Mouse (Mus musculus) forelimb bud, embryonic 11.5 days (tissue): ENCODE results near the gene Nbr1.
"Not testable (repeated sequence)": the region's sequence is repeated elsewhere in the genome, so short reads cannot be mapped to it uniquely, and the experiment has no call there.

ENCODE experiments used
- DNase-seq: peaks from one replicate; pipeline ENCODE4 v3.0.0-alpha.2; 2012; ENCODE audit warnings: low read depth, low spot score

Nbr1 gene

GRCm38 (mm10) chr11:101582054-101583035 lies 30.4 kb downstream of the Nbr1 start, which contains the start of gene Tmem106a:
Gene Tmem106a, plus strand, starts transcription at chr11:101582242.
- DNase-seq: peak; percentile 35

- no peak for DNase-seq
Measured at GRCm38 (mm10) chr11:101583205-101583604, 31.3 kb downstream of the Nbr1 start.

GRCm38 (mm10) chr11:101585031-101585430 lies 33.1 kb downstream of the Nbr1 start:
- DNase-seq: not testable (repeated sequence)

- no peak for DNase-seq
Measured at GRCm38 (mm10) chr11:101585805-101586204, 33.9 kb downstream of the Nbr1 start.

GRCm38 (mm10) chr11:101587676-101588075 lies 35.7 kb downstream of the Nbr1 start:
- no peak for DNase-seq

- DNase-seq: no peak
Measured at GRCm38 (mm10) chr11:101588868-101589267, 36.9 kb downstream of the Nbr1 start.

GRCm38 (mm10) chr11:101589444-101589843 lies 37.5 kb downstream of the Nbr1 start:
- DNase-seq: peak; percentile 38

- DNase-seq: no peak
Measured at GRCm38 (mm10) chr11:101589989-101590624, 38.2 kb downstream of the Nbr1 start.

GRCm38 (mm10) chr11:101599156-101599555 lies 47.2 kb downstream of the Nbr1 start, which contains the start of gene Gm11634:
Gene Gm11634, minus strand, starts transcription at chr11:101599256.
- no peak for DNase-seq

GRCm38 (mm10) chr11:101602491-101602890 lies 50.5 kb downstream of the Nbr1 start:
- peak; percentile 91 for DNase-seq

GRCm38 (mm10) chr11:101604116-101604515 lies 52.2 kb downstream of the Nbr1 start:
- DNase-seq: no peak

- DNase-seq: peak; percentile 79
Measured at GRCm38 (mm10) chr11:101604531-101605453, 52.8 kb downstream of the Nbr1 start.

GRCm38 (mm10) chr11:101607134-101607533 lies 55.2 kb downstream of the Nbr1 start:
- DNase-seq: not testable (repeated sequence)

- no peak for DNase-seq
Measured at GRCm38 (mm10) chr11:101610445-101610844, 58.5 kb downstream of the Nbr1 start.

- DNase-seq: no peak
Measured at GRCm38 (mm10) chr11:101613596-101613995, 61.6 kb downstream of the Nbr1 start.

GRCm38 (mm10) chr11:101614116-101614515 lies 62.2 kb downstream of the Nbr1 start:
- DNase-seq: no peak

- DNase-seq: no peak
Measured at GRCm38 (mm10) chr11:101615380-101615779, 63.4 kb downstream of the Nbr1 start.

- no peak for DNase-seq
Measured at GRCm38 (mm10) chr11:101616104-101616503, 64.2 kb downstream of the Nbr1 start.

GRCm38 (mm10) chr11:101616948-101617767 lies 65.2 kb downstream of the Nbr1 start:
- DNase-seq: no peak

- peak; percentile 73 for DNase-seq
Measured at GRCm38 (mm10) chr11:101617849-101618248, 65.9 kb downstream of the Nbr1 start.
